Mouse (Mus musculus) heart, adult 11 months (tissue): Measurements from ENCODE around the gene Rpl27a.

Source experiments
- DNase-seq: peaks from one replicate; pipeline ENCODE4 v3.0.0; 2022

Rpl27a gene

DNA sequence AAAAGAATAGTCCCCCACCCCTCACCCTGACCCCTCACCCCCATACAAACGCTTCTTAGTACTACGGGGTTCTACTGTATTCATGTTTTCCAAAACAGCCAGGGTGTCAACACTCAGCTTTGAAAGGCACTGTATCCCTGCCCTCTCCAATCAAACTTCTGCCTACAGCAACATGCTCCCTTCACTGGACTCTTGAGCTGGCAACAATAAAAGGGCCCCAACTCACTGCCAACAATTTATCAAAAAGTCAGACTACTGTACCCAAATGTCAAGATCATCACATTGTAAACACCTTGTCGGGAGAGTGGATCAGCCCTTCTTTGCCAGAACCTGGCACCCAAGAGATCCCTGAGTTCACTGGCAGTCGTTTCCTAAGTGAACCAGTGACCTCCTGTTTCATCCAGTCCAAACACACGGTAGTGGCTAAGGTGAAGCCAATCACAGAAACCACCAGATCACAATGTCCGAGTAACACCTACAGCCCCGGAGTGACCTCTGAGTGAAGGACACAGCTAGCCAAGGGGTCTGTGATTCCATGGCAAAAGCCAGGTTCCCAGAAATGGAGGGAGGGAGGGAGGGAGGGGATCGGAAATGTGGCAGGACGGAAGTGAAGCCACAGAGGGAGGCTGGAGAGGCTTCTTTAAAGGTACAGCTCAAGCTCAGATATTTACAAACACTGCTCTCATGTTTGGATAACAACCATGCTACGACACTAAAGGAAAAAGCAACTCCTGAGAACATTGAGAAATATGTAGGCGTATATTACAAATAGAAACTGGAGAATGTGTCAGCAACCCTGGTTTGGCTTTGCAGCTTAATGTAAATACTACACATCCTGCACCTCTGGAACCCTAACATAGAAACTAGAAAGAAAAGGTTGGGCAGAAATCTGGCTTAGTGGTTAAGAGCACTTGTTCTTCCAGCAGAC, 48.2 kb downstream of the Rpl27a start:
- DNase-seq: peak; percentile 90

DNA sequence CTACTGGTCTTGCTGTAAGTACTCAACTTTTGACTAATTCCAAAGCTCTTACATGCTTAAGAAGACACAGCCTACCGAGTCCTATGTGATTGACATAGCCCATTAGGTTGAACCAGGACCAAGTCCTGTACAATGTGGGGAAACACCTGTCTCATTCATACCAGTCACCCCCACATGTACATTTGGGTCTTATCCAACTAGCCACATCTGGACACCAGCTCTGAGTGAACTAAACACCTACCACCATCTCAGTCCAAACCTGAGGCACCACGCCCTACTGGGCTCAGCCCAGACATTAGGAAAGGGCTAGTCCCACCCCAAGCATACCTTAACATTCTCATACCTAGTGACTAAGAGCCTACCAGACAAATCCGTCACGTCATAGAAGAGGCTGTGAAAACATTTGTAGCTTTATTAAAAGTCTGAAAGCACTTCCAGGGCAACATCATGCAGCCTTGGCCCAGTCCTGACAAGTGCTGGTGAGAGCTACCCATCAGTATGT, 49.5 kb downstream of the Rpl27a start:
- peak; percentile 93 for DNase-seq
